Mouse (Mus musculus) testis, adult 2 months (tissue): ENCODE data around the gene Vwa8.

Source experiments
- CTCF ChIP-seq: fragments of 200-500 bp; IDR thresholded peaks from 2 replicates; pipeline ENCODE4 v1.5.1; 2012; ENCODE audit warnings: low read depth, mild to moderate bottlenecking, inconsistent platforms, low read length, moderate library complexity; ENCODE audit not compliant: control insufficient read depth, insufficient read depth, insufficient replicate concordance
- POLR2A ChIP-seq: fragments of 200-500 bp; IDR thresholded peaks from 2 replicates; pipeline ENCODE4 v1.6.1; 2012; ENCODE audit warnings: low read depth, mild to moderate bottlenecking, inconsistent platforms, low read length, moderate library complexity; ENCODE audit not compliant: control insufficient read depth

DNA sequence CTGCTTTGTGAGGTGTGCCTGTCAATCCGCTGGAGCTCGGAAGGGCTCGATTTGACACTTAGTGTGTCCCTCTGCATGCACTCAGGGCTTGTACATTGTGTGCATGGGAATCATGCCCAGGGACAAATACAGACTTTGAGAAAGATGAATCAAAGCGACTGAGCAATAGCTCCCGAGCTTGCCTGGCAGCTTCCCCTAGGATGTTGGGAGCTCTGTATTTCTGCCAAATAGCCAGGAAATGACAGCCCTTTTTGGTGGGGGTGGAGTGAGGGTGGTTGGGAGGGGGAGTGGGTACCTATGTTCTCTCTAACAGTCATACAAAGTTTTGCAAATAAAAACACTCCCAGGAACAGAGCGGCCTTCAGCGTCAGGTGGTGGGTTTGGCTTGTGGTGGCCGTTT lies 138.7 kb downstream of the Vwa8 start:
- TF ChIP-seq POLR2A: no peak
- TF ChIP-seq CTCF: no peak
